Mouse (Mus musculus): ENCODE data around the gene Arl6ip4.
A peak's percentile ranks its signal among the peaks of the same experiment; 100 is the strongest.

Gene Arl6ip4

DNA sequence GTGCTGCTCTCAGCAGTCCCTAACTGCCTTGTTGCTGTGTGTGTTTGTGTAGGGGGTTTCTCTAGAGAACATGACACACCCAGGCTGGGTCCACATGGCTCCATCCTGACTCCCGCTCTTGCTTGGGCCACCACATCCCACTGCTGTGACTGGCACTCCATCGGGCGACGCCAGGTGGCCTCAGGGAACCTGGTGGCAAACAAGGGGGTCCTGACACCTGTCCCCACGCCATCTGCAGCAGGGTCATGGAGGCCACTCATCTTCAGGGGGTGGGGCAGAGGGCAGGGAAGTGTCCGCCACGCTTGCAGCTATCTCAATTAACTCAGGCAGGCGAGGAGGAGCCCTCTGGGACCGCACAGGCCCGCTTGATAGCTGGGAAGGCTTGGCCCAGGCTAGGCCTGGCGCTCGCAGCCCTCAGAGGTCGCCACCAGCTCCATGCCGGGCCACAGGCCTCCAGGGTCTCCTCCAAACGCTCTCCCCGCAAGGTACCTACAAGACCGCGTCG, 20.8 kb upstream of the Arl6ip4 start:
- DNase-seq, result no peak

DNA sequence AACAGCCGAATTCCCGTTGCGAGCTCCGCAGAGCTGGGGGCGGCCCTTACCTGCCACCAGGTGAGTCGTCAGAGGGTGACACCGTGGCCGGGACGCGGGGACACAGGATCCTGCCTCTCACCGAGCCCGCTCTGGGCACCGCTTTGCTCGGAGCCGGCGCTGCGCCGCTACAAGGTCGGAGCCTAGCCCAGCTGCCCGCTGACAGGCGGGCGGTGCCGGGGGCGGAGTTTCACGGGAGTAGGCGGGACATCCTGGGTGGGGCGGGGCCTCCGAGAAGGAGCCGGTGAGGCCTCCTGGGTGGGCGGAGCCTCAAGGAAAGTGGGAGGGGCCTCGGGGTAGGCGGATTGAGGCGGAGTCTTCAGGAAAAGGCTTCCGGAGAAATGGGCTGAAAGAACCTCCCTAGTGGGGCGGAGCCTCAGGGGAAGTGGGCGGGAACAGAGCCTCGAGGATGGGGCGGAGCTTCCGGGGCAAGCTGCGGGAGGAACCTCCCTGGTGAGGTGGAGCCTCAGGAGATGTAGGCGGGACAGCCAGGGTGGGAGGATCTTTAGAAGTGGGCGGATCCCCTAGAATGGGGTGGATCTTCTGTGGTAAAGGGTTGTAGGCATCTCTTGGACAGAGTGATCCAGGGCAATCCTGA, 20.2 kb upstream of the Arl6ip4 start, which contains the start of gene Abcb9:
Gene Abcb9, minus strand, starts transcription at position 203 of the 637 bp plus-strand sequence.
- peak; percentile 99 for DNase-seq

DNA sequence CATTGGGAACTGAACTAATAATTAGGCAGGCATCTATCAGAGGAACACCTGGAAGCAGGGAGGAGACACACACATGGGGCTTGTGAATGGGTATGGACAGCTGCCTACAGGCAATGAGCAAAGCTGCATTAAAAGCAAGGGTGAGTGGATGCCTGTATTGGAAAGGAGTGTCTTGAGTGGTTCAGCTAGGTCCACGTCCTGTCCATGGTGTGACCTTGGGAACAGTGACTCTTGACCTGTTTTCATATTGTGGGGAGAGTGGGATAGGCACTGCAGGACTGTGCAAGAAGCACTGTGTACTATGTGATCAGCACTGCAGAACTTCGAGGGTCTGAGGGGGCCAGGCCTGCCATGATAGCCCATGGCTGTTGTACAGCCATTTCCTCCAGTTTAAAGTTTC, 17.0 kb upstream of the Arl6ip4 start:
- no peak for DNase-seq

GRCm38 (mm10) chr5:124100128-124101044, 15.5 kb upstream of the Arl6ip4 start:
- DNase-seq, result no peak

DNA sequence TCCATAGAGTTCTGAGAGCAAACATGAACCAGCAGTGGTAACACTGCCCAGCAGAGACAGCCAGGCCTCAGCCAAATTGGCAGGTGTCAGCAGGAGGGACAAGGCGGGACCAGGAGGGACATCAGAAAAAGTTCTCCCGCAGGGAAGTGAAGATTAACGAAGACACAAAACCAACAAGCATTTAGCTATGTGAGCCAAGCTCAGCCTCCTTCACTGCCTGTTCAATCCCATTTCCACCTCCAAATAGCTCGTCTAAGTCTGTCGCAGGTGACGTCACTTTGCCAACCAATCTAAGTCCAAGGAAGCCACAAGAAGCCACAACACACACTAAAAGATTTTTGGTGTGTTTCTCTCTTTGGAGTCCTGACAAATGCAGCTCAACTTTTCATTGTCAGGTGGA, 13.6 kb upstream of the Arl6ip4 start:
- no peak for DNase-seq

- no peak for DNase-seq
Measured at GRCm38 (mm10) chr5:124103020-124103419, 12.9 kb upstream of the Arl6ip4 start.

- DNase-seq, result no peak
Measured at GRCm38 (mm10) chr5:124103552-124103951, 12.3 kb upstream of the Arl6ip4 start.

GRCm38 (mm10) chr5:124111077-124111741, 4.7 kb upstream of the Arl6ip4 start:
- DNase-seq, result peak; percentile 69 to 73

DNA sequence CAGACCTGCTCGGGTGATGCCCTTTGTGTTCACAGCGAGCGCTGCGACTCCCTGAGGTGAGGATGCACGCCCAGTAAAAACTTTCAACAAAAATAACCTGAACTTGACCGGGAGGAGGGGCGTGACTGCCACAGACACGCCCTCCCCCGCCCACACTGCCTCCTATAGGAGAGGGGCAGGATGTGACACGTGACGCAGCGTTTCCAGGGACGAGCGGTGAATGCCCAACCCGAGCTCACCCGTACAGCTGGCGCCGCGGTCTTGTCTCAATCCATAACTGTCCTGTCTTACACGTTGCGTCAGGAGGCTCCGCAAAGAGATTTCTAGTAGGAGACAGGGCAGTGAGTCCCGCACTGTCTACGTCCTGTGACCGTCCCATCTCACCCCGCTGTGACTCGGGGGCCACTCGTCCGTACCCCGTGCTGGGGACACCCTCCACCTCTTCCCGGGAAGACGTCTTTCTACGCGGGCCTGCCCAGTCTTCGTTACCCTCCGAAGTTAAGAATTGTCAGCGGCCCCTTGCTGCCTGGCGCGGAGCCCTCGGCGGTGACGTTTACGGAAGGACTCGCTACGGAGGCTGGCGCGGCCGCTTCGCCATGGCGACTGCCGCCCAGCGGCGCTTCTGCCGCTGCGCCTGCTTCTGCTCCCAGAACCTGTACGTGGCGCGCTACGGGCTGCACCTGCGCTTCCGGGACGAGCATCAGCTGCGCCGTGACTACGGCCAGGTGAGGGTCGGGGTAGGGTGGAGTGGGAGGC, 4.0 kb upstream of the Arl6ip4 start, which contains the start of gene Ogfod2:
Gene Ogfod2, plus strand, starts transcription at position 556 of the 756 bp plus-strand sequence.
- DNase-seq, result peak; percentile 95 to 98

DNA sequence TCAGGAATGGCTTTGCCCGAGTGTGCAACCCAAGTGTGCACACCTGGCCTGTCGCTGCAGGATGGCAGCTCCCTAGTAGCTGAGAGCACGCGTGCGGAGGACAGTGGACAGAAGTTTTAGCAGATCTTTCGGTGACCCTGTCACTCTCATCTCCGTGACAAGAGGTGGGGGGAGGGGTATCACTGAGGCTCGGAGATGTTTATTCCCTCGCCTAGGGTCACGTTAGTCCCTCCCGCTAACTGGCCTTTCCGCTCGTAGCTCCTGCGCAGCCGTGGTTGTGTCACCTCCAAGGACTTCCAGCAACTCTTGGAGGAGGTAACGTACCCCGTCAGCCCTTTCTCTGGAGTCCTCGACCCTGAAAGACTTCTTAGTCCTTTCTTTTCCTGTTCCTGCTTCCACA, 3.4 kb upstream of the Arl6ip4 start:
- peak; percentile 39 to 68 for DNase-seq

- peak; percentile 68 to 81 for DNase-seq
Measured at GRCm38 (mm10) chr5:124113030-124113429, 2.9 kb upstream of the Arl6ip4 start.

DNA sequence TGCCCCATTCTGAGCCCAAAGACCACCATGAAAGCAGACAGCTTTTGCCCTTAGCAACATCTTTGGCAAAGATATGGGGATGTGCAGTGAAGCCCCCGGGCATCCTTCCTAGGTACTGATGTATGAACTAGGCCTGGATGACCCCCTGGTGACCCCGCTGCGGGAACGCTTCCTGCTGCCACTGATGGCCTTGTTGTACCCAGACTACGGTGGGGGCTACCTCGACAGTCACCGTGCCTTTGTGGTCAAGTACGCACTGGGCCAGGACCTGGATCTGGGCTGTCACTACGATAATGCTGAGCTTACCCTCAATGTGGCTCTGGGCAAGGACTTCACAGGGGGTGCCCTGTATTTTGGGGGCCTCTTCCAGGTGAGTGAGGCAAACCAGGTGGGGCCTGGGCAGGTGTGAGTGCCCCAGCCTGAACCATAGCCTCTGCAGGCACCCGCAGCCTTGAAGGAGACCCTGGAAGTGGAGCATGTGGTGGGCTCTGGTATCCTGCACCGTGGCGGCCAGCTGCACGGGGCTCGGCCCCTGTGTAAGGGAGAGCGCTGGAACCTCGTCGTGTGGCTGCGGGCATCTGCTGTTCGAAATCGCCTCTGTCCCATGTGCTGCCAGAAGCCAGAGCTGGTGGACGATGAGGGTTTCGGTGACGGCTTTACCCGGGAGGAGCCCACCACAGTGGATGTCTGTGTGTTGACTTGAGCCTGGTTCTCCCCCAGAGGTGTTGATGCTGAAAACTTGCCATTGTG, 1.4 kb upstream of the Arl6ip4 start:
- no peak for DNase-seq

DNA sequence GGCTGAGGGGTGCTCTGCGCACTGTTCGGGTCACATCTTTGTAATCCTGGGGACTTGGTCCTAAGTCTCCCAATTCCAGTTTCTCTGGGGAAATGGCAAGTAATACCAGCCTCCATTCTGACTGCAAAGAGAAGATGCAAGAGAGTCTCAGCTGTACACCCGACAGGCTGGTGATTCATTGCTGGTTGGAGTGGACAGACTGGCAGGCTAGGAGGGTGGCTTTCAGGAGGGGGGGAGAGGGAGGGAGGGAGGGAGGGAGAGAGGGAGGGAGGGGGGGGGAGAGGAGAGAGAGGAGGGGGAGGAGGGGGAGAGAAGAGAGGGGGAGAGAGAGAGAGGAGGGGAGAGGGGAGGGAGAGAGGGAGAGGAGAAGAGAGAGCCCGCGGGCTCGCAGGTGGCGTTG, 358 bp upstream of the Arl6ip4 start:
- DNase-seq, result no peak

DNA sequence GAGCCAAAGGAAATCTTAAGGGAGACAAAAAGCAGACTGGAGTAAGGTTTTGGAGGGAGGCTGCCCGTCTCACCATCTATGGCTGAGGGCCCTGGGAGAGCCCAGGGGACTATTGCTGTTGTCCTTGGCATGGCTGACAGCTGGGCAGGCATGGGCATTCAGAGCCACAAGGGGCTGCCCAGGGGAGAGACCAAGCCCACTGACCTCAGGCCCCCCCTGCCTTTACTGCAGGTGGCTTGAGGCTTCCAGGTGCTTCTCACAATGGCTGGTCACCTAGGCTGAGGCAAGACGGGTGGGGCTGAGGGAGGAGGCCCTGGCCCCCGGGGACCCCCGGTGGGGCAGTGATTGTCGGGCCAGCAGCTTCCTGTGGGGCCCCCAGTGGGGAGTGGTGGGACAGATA, 3.3 kb downstream of the Arl6ip4 start:
- no peak for DNase-seq

GRCm38 (mm10) chr5:124122357-124122756, 6.5 kb downstream of the Arl6ip4 start:
- DNase-seq, result no peak

DNA sequence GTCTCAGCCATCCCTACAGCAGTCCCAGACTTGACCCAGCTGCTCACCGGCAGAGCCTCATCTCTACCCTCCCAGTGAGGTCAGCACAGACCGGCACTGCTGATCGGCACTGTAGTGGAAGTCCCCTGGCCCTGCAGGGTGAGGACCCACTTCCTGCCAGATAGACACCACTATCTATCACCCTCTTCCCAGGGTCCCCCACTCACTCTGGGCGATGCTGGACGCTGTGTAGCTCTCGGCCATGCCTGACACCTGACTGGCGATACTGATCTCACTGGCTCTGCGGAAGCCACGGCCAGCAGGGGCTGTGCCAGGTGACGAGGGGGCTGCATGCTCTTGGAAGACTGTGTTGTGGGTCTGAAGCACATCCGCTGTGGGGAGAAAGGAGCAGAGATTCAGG, 9.2 kb downstream of the Arl6ip4 start:
- DNase-seq, result no peak

GRCm38 (mm10) chr5:124134261-124134660, 18.4 kb downstream of the Arl6ip4 start:
- DNase-seq, result no peak

GRCm38 (mm10) chr5:124138066-124138465, 22.2 kb downstream of the Arl6ip4 start:
- DNase-seq, result no peak

DNA sequence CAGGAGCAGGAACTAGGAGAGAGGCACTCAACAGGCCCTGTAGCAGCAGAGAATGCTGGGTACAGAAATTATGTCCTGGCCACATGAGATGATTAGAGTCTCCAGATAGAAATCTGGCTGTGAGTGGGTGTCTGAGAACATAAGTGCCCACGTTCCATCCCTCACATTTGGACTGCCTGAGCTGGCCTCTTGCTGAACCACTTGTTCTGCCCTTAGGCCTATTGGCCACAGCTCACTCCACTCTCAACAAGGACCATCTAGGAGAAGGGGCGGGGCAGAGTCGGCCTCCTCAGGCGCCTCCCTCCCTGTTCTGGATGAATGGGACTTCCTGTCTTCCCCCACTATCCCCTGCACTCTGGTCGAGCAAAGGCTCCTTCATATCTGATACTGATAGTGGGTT, 33.1 kb downstream of the Arl6ip4 start:
- DNase-seq, result no peak

- no peak for DNase-seq
Measured at GRCm38 (mm10) chr5:124150895-124151294, 35.0 kb downstream of the Arl6ip4 start.

GRCm38 (mm10) chr5:124152734-124153133, 36.8 kb downstream of the Arl6ip4 start:
- DNase-seq, result no peak

GRCm38 (mm10) chr5:124155943-124156342, 40.1 kb downstream of the Arl6ip4 start:
- DNase-seq, result no peak
